Mouse (Mus musculus) granulocyte monocyte progenitor cell, adult 5-6 weeks (primary cell): ENCODE measurements around the gene Zfp574. TPM values are rescaled to one million over a fixed set of nuclear protein-coding genes. Genes with fewer than 3 reads are reported as not detected.

Experiments used
- ATAC-seq: replicated peaks from 2 replicates; pipeline ENCODE4 v1.8.0; 2016; ENCODE audit warnings: mild to moderate bottlenecking, moderate TSS enrichment, inconsistent platforms; ENCODE audit not compliant: poor library complexity, severe bottlenecking
- total RNA-seq, 2 experiments: library from RNA; stranded (forward) in 1 of 2; stranded (reverse) in 1 of 2; fragments of 200-712, 200-1000 nt in 1 of 2; fragments of >200 nt in 1 of 2; fragmentation: Nextera tagmentation in 1 of 2; gene quantifications; 2 replicates each; pipeline ENCODE4 v1.2.3; 2014 to 2017

Zfp574 gene
- total RNA-seq, 2 experiments from 2014 or later = 6.5 to 6.7 TPM

DNA sequence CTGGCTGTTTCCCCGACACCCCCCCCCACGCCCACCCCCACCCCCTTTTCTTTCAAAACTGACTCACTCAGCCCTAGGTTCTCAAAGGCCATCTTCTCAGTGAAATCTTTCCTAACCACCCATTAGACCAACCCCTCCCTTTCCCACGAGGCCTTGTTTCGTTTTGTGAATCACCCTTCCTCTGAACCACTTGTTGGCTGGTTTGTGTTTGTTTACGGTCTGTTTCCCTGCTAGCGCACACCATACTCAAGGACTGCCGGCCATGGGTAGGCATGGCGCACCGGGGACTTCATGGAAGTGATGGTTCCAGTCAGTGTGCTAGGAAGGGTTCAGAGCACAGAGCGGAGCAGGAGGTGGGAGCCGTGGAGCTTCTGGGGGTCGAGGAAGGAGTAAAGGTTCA is 37.0 kb downstream of the Zfp574 start:
- ATAC-seq = no peak

DNA sequence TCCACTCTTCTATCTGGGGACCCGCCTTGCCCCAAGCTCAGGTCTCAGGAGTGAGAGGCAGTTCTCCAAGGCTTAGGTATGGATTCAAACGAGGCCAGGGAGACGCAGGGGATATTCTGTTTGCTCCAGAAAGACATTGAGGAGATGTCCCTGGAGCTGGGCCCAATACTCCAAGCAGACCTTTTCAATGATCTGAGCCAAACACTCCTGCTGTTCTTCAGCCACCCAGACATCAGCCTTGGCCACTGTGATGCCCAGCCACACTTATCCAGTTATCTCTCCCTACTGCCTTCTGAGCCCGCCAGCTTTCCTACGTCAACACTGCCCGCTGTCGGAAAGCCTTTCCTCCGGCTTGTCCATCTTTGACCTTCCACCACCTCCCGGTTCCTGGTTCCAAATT is 38.0 kb downstream of the Zfp574 start:
- no peak for ATAC-seq

DNA sequence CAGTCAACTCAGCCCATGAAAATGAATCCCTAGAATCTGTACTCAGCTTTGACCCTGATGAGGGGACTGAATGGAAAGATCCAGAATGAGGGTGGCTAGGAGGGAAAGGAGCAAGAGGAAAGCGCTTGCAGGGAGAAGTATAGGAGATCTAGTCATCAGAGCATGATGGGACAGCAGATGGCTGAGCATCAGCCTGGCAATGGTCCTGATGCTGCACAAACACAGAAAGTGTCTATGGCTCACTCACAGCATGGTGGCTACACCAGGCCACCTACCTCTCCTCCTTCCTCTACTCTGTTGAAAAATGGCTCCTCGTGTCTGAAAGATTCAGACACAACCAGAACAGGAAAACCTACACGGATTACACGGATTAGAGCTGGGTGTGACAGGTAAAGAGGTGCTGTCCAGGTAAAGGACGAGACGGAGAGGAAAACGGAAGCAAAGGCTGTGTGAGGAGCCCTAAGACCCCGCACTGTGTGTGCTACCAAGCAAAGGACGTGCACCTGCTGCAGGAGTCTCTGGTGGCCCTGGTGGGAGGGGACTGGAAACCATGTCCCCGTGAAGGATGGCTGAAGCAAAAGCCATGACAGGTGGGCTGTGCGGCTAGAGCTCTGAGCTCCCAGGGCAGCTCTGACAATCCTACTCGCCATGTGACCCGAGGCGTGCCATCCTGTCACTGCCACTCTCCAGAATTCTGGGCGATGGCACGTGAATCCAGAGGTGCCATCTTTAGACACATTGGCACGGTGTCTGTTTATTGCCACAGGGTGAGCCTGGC is 40.0 kb downstream of the Zfp574 start:
- ATAC-seq = no peak

DNA sequence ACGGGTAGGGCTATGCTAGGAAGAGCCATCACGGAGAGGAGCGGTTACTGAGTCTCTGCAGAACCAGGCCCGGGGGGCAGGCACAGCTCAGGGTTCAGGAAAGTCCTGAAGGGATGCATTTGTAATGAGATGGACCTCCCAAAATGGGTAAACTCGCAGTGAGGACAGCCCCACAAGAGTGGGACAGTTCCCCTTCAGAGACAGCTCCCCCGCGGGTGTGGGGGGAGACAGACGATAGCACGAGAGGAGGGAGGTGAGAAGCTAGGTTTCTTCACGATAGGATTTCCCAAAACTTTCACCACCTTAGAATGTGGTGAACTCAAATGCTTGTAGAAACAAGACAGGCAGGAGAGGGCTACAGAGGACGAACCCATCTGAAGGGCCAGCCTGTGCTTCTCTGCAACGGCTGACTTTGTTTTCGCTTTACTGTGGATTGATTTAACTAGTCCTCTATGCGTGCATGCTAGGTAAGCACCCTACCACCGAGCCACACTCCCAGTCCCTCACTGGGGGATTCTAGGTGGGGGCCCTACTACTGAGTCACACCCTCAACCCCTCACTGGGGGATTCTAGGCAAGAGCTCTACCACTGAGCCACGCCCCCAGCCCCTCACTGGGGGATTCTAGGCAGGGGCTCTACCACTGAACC is 40.7 kb downstream of the Zfp574 start:
- ATAC-seq = no peak

DNA sequence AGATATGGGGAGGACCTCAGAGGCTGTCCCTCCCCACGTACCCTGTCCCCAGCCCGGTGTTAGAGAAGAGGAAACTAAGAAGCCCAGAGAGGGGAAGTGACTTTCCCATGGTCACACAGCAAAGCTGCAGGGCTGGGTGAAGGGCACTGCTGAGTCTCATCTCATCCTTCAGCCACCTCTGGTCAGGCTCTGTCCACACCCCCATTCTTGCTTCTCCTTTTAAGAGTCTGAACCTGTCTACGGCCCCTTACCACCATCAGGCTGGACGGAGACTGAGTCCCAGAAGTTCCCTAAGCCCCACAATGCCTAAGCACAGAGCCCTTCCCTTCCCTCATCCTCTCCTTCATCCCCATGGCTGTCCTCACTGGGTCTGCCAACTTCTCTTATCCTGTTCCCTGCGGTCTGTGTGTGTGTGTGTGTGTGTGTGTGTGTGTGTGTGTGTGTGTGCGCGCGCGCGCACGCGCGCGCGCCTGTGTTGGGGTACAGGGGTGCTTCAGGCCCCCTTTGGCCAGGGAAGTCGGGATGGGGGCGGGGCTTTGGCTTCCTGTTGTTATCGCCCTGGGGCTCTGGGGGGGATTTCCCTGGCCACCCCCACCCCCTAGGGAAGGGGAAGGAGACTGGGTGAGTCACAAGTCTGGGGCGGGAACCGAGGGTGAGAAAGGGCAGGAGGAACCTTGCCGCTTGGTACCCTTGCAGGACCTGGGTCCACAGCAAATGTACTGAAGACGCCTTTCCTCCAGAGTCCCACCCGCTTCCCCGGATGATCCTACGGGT is 47.9 kb downstream of the Zfp574 start:
- ATAC-seq = peak; percentile 83

DNA sequence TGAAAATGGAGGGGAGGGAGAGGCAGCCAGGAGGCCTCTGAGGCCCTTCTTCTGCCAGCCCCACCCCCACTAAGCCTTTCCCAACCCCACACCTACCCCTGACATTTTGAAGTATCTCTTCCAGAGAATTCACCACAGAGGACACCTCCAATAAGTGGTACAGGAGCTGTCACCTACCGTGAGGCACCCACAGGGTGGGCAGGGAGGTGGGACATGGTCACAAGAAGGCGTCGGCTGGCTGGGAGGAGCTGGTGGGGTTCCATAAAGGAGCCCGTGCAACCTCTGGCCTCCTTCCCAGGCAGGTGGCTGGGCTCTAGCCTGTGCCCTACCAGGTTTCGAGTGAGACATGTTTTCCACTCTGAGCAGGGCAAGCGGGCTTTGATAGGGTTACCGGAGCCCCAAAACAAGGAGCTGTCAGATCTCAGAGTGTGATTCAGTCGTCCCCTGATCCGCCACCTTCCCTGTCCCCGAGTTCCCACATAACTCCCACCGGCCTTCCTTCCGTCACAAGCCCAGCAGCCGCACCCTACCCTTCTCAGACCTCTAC is 48.9 kb downstream of the Zfp574 start:
- ATAC-seq = no peak

DNA sequence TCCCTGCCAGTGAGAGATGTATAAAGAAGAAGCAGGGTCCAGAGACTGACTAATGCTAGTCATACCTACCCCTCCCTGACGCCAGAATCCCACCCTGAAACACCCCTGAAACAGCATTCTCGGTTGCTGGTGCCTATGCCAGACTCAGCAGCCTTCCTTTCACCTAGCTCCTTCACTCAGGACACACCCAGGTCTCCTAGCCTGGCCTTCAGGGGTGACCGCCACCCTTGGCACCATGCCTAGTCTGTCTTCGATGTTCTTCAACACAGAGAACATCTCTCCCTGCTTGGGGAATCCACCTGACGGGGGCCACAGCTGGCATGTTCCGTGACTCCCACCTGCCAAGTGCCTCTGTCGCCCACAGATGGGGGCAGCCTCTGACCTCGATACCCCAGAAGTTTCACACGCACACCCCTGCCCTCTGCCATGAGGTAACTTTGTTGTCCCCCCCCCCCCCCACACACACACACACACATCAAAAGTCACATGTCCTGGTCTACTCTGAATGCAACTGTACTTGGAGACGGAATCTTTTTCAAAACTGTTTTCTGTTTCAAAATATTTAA is 53.4 kb downstream of the Zfp574 start:
- no peak for ATAC-seq

DNA sequence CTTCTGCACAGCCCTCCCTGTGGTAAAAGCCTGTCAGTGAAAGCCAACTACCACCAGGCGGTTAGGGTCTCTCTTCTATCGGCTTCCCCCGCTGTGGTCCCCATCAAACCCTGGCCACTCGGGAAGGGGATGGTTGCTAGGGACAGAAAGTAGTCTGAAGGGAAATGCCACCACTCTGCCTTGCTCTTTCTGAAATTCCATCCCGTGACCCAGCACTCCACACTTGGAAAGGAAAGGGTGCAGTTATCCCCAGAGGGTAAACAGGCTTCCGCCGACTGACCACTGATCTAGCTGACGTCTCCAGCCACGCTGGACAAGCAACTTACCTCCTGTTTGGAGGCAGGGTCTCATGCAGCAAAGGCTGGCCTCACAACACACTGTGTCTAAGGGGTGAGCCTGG is 55.6 kb downstream of the Zfp574 start:
- ATAC-seq = no peak

DNA sequence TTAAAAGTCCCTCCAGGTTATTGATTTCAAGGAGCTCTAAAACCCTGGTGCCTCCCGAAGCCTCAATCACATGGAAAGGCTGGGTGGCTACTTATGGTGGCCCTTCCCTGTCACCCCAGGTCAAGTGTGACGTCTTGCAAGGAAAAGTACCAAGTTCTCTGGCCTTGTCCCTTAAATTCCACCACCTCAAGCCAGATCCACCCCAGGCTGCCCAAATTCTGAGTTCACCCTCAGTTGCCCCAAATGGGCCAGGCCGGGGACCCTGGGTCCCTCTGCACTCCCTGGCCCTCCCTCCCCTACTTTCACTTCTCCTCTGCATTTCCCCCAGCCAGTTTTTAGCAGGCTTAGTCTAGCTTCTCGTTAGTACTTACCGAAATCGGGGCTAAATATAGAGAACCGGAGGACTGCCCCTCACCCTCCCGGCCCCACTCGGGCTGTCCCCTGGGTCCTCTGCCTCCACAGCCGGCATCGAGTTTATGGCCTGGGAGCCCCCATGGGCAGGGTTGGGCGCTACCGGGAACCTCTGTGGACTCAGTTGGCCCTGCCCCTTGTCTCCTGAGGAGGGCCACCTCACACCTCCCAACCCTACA is 57.1 kb downstream of the Zfp574 start:
- peak; percentile 55 for ATAC-seq

DNA sequence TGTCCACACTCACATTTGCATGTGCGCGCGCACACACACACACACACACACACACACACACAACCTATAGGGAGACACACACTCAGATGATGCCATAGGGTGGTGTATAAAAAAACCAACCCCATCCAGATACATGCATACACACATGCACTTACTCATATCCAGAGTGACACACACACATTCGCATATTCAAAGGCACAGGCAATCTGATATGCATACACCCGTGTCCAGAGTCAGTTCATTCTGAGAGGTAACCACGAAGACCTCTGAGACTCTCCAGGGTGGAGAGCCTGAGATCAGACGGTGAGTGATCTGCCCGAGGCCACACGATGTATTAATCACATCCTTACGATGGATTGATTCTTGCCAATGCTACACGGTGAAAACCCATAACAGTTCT is 58.2 kb downstream of the Zfp574 start:
- ATAC-seq = no peak

DNA sequence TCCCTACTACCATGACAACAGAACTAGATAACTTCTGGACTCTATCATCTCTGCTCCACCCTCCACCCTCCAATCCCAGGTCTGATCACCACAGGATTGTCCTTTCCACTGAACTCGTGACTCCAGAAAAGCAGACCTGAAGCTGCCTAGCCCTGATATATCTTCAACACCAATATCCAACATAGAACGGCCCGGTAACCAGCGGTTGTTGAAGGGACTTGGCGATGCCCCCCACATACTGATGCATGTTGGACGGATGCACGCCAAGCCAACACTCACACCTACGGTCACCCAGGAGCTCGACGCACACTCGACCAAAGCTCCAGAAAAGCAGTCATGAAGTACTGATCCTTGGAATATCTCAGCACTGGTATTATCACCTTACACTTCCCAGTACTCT is 58.9 kb downstream of the Zfp574 start:
- no peak for ATAC-seq

DNA sequence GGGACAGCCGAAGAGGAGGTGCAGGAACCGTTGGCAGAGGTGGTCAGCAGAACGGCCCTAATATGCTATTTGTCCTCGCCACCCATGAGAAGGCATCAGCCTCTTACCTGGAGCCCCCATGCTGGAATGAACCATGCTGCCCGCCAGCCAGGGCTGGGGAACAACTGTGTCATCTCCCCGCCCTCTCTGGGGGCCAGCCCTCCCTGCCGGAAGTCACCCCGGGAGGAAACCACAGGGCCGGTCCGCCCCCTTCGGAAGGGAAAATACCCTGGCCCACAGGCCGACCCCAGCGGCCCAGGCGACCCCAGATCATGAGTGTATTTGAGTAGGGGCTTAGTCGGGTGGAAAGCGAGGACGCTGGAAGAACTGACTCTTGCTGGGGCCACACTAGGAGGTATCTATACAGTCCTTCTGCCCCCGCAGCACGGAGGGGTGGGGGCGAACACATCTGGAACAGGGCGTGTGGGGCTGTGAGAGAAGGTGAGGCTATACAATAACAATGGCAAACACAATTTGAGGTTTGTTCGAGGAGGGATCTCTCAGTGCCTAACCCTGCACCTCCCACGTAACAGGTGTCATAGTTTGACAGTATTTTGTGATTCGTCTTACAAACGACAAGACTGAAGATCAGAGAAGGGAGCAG is 60.1 kb downstream of the Zfp574 start:
- ATAC-seq = peak; percentile 59

Other genes starting within 250 kb of the Zfp574 start
- gene Gm9844, start 210.4 kb upstream of the Zfp574 start, total RNA-seq (2014; fragmentation: Nextera tagmentation) = 3.2 and 7.1 TPM in 2 replicates
- gene Gm9844, start 210.4 kb upstream of the Zfp574 start, total RNA-seq (2017) = 3.6 and 12.8 TPM in 2 replicates
- gene Lypd4, start 202.6 kb upstream of the Zfp574 start, total RNA-seq (2014; fragmentation: Nextera tagmentation) = not detected in 2 replicates
- not detected in 2 replicates for gene Lypd4, start 202.6 kb upstream of the Zfp574 start, total RNA-seq (2017)
- not detected in 2 replicates for gene Dmrtc2, start 202.5 kb upstream of the Zfp574 start, total RNA-seq (2014; fragmentation: Nextera tagmentation)
- not detected in 2 replicates for gene Dmrtc2, start 202.5 kb upstream of the Zfp574 start, total RNA-seq (2017)
- 4,360 and 4,453 TPM in 2 replicates for gene Rps19, start 188.2 kb upstream of the Zfp574 start, total RNA-seq (2014; fragmentation: Nextera tagmentation)
- gene Rps19, start 188.2 kb upstream of the Zfp574 start, total RNA-seq (2017) = 1,417 and 1,663 TPM in 2 replicates
- not detected in 2 replicates for gene Cd79a, start 175.2 kb upstream of the Zfp574 start, total RNA-seq (2014; fragmentation: Nextera tagmentation)
- gene Cd79a, start 175.2 kb upstream of the Zfp574 start, total RNA-seq (2017) = not detected in 2 replicates
- 81.5 and 141 TPM in 2 replicates for gene Arhgef1, start 169.7 kb upstream of the Zfp574 start, total RNA-seq (2014; fragmentation: Nextera tagmentation)
- gene Arhgef1, start 169.7 kb upstream of the Zfp574 start, total RNA-seq (2017) = 36.5 and 50.2 TPM in 2 replicates
- gene Gm4881, start 128.1 kb upstream of the Zfp574 start, total RNA-seq (2014; fragmentation: Nextera tagmentation) = not detected in 2 replicates
- gene Gm4881, start 128.1 kb upstream of the Zfp574 start, total RNA-seq (2017) = not detected in 2 replicates
- gene Rabac1, start 99.8 kb upstream of the Zfp574 start, total RNA-seq (2014; fragmentation: Nextera tagmentation) = 112 and 164 TPM in 2 replicates
- 118 and 121 TPM in 2 replicates for gene Rabac1, start 99.8 kb upstream of the Zfp574 start, total RNA-seq (2017)
- 34.6 and 53.7 TPM in 2 replicates for gene Atp1a3, start 66.6 kb upstream of the Zfp574 start, total RNA-seq (2014; fragmentation: Nextera tagmentation)
- 24.4 and 34.1 TPM in 2 replicates for gene Atp1a3, start 66.6 kb upstream of the Zfp574 start, total RNA-seq (2017)
- gene Grik5, start 221 bp upstream of the Zfp574 start, total RNA-seq (2014; fragmentation: Nextera tagmentation) = 5.0 and 9.4 TPM in 2 replicates
- gene Grik5, start 221 bp upstream of the Zfp574 start, total RNA-seq (2017) = 0.72 and 1.8 TPM in 2 replicates
- 18.4 and 26.6 TPM in 2 replicates for gene Pou2f2, start 107.2 kb downstream of the Zfp574 start, total RNA-seq (2014; fragmentation: Nextera tagmentation)
- gene Pou2f2, start 107.2 kb downstream of the Zfp574 start, total RNA-seq (2017) = 5.0 and 5.1 TPM in 2 replicates
- 13.5 and 22.0 TPM in 2 replicates for gene Dedd2, start 148.0 kb downstream of the Zfp574 start, total RNA-seq (2014; fragmentation: Nextera tagmentation)
- 16.9 and 18.4 TPM in 2 replicates for gene Dedd2, start 148.0 kb downstream of the Zfp574 start, total RNA-seq (2017)
- gene Zfp526, start 148.9 kb downstream of the Zfp574 start, total RNA-seq (2014; fragmentation: Nextera tagmentation) = 9.8 and 10.0 TPM in 2 replicates
- gene Zfp526, start 148.9 kb downstream of the Zfp574 start, total RNA-seq (2017) = 4.9 and 5.2 TPM in 2 replicates
- gene Gsk3a, start 165.3 kb downstream of the Zfp574 start, total RNA-seq (2014; fragmentation: Nextera tagmentation) = 76.4 and 110 TPM in 2 replicates
- 41.8 and 45.8 TPM in 2 replicates for gene Gsk3a, start 165.3 kb downstream of the Zfp574 start, total RNA-seq (2017)
- 10.5 and 10.7 TPM in 2 replicates for gene Erf, start 178.2 kb downstream of the Zfp574 start, total RNA-seq (2014; fragmentation: Nextera tagmentation)
- gene Erf, start 178.2 kb downstream of the Zfp574 start, total RNA-seq (2017) = 5.3 and 6.0 TPM in 2 replicates
- 130 and 136 TPM in 2 replicates for gene Cic, start 195.1 kb downstream of the Zfp574 start, total RNA-seq (2014; fragmentation: Nextera tagmentation)
- gene Cic, start 195.1 kb downstream of the Zfp574 start, total RNA-seq (2017) = 25.1 and 31.3 TPM in 2 replicates
- gene Pafah1b3, start 225.4 kb downstream of the Zfp574 start, total RNA-seq (2014; fragmentation: Nextera tagmentation) = 17.2 and 41.6 TPM in 2 replicates
- 16.1 and 17.4 TPM in 2 replicates for gene Pafah1b3, start 225.4 kb downstream of the Zfp574 start, total RNA-seq (2017)
- gene Prr19, start 228.8 kb downstream of the Zfp574 start, total RNA-seq (2014; fragmentation: Nextera tagmentation) = not detected in 2 replicates
- gene Prr19, start 228.8 kb downstream of the Zfp574 start, total RNA-seq (2017) = not detected in 2 replicates
- gene Tmem145, start 233.5 kb downstream of the Zfp574 start, total RNA-seq (2014; fragmentation: Nextera tagmentation) = not detected in 2 replicates
- gene Tmem145, start 233.5 kb downstream of the Zfp574 start, total RNA-seq (2017) = not detected in 2 replicates
- gene Megf8, start 244.6 kb downstream of the Zfp574 start, total RNA-seq (2014; fragmentation: Nextera tagmentation) = 3.1 and 5.0 TPM in 2 replicates
- 3.2 and 4.0 TPM in 2 replicates for gene Megf8, start 244.6 kb downstream of the Zfp574 start, total RNA-seq (2017)